Mouse (Mus musculus) kidney, embryonic 15.5 days (tissue): ENCODE measurements at regions not wholly inside any gene's neighbourhood (a gene's known extent, or its start where the extent isn't known, plus 50 kb on each side); places are given as distances from the start of the nearest gene placed in this dataset.

ENCODE experiments used
- ATAC-seq: fragments of 200-750 bp; cut with Nextera tagmentation; replicated peaks from 2 replicates; pipeline ENCODE4 v1.8.0; 2017; ENCODE audit warnings: moderate TSS enrichment; ENCODE audit not compliant: low FRiP score
- H3K27ac ChIP-seq: fragments of 300-500 bp; sonication (generic); 2 replicates; pipeline ENCODE4 v1.5.1; 2015; ENCODE audit warnings: mild to moderate bottlenecking, inconsistent platforms
- H3K27me3 ChIP-seq: fragments of 300-500 bp; sonication (generic); 2 replicates; pipeline ENCODE4 v1.6.1; 2015; ENCODE audit warnings: inconsistent platforms
- H3K36me3 ChIP-seq: fragments of 300-500 bp; sonication (generic); 2 replicates; pipeline ENCODE4 v1.6.1; 2015; ENCODE audit warnings: inconsistent platforms
- H3K4me1 ChIP-seq: fragments of 300-500 bp; sonication (generic); 2 replicates; pipeline ENCODE4 v1.6.1; 2015; ENCODE audit warnings: inconsistent platforms
- H3K4me2 ChIP-seq: fragments of 300-500 bp; sonication (generic); 2 replicates; pipeline ENCODE4 v1.6.1; 2015; ENCODE audit warnings: moderate library complexity, mild to moderate bottlenecking, inconsistent platforms
- H3K4me3 ChIP-seq: fragments of 300-500 bp; sonication (generic); replicated peaks from 2 replicates; pipeline ENCODE4 v1.5.1; 2015; ENCODE audit warnings: mild to moderate bottlenecking, inconsistent platforms
- H3K9ac ChIP-seq: fragments of 300-500 bp; sonication (generic); 2 replicates; pipeline ENCODE4 v1.6.1; 2015; ENCODE audit warnings: mild to moderate bottlenecking, inconsistent platforms
- H3K9me3 ChIP-seq: fragments of 300-500 bp; sonication (generic); replicated peaks from 2 replicates; pipeline ENCODE4 v1.6.1; 2016; ENCODE audit warnings: inconsistent platforms
- WGBS: fragments of 180-500 bp; shearing (Covaris S2); methylation state at CpG from one replicate; pipeline ENCODE4 v1.1.7; 2015; ENCODE audit warnings: mixed read lengths; 5-methylcytosine and 5-hydroxymethylcytosine counted together

DNA sequence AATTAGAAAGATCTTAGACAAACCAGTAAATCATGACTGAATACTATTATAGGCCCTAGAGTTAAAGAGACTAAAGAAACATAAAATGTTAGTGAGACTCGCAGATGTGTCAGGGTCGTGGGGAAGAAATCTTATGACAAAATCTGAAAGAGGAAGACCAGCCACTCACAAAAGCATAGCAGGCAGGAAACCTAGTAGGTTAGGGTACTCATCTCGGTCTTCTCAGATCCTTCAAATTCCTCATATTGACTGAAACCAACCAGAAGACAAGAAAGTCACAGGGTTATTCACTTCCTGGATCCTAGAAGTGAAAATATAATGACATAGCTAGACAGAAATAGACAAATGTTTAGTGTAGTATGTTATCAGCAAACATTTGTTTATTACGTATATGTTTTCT, 387.5 kb downstream of the Cenpc1 start:
- Histone ChIP-seq H3K9me3 (no peaks in the 10 kb centered on the region), H3K4me1 (no peaks in the 10 kb centered on the region), H3K36me3 (no peaks in the 10 kb centered on the region), H3K4me3 (no peak overlapping the region), H3K27me3 (no peaks in the 10 kb centered on the region), H3K27ac (no peak overlapping the region), H3K4me2 (no peak overlapping the region), H3K9ac (no peak overlapping the region)
- WGBS = 80% methylated on average over 4 of the region's 4 CpGs
- no peak for ATAC-seq

DNA sequence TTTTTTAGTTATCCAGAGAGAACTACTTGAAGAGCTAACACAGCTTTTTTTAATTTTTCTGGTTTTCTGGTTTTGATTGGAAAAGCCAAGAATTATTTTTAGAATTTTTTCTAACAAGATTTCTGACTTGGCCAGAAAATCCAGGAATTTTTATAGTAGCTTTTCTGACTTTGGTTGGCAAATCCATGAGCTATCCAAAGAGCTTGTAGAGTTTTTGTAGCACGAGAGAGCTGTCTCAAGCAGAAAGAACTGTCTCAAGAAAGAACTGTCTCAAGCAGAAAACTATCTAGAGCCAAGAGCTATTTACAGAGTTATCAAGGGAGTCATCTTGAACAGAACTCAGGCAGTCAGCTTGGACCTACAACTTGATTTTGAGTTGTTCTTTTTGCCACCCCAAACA, 394.3 kb downstream of the Cenpc1 start:
- Histone ChIP-seq H3K27ac (no peak overlapping the region), H3K9me3 (no peaks in the 10 kb centered on the region), H3K4me3 (no peak overlapping the region), H3K4me1 (no peaks in the 10 kb centered on the region), H3K27me3 (no peaks in the 10 kb centered on the region), H3K4me2 (no peak overlapping the region), H3K36me3 (no peaks in the 10 kb centered on the region), H3K9ac (no peak overlapping the region)
- 87% methylated on average over 1 of the region's 1 CpGs for WGBS
- ATAC-seq = no peak

DNA sequence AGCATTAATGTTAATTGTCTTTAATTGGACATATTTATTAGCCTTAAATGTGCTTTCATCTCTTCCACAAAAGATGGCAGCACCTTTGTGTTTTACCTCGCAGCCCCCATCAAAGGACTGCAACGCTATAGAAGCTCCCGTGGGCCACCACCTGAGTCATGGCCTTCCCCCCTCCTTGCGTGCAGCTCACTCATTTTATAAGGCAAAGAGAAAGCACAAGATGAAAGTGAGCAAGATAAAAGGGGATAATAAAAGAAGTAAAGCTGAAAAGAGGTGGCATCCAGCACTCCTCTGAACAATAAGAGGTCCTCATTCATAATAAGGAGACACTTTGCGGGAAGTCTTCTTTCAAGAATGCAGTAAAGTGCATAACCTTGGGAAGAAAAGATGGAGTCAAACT, 403.9 kb downstream of the Cenpc1 start:
- no peak for ATAC-seq
- H3K27ac ChIP-seq = no peak overlapping the region
- no peaks in the 10 kb centered on the region for H3K4me1 ChIP-seq
- H3K4me3 ChIP-seq = no peak overlapping the region
- WGBS = 45% methylated on average over 5 of the region's 5 CpGs
- H3K9me3 ChIP-seq = no peaks in the 10 kb centered on the region
- H3K4me2 ChIP-seq = no peak overlapping the region
- H3K36me3 ChIP-seq = no peaks in the 10 kb centered on the region
- no peaks in the 10 kb centered on the region for H3K27me3 ChIP-seq
- H3K9ac ChIP-seq = no peak overlapping the region

DNA sequence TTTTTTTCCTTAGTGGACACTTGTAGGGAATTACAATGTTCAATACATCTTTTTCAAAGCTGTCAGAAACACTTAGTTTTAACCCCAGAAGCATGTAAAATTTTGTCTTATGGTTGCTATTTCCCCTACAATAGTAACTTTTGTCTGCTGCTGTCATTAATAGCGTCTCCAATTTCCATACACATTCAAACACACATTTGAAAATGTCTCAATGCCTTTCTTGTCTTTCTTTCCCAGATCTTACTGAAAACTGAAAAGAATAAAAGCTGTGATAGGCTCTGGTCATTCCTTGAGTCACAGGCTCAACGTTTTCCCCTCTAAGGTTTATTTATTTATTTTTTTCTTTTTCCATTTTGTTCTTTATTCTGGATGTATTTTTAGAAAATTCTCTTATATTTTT, 444.3 kb downstream of the Cenpc1 start:
- no peak for ATAC-seq
- Histone ChIP-seq H3K4me2 (no peak overlapping the region), H3K27ac (no peak overlapping the region), H3K9me3 (no peaks in the 10 kb centered on the region), H3K36me3 (no peaks in the 10 kb centered on the region), H3K9ac (no peak overlapping the region), H3K4me1 (no peaks in the 10 kb centered on the region), H3K27me3 (no peaks in the 10 kb centered on the region), H3K4me3 (no peak overlapping the region)
- 78% methylated on average over 2 of the region's 2 CpGs for WGBS

DNA sequence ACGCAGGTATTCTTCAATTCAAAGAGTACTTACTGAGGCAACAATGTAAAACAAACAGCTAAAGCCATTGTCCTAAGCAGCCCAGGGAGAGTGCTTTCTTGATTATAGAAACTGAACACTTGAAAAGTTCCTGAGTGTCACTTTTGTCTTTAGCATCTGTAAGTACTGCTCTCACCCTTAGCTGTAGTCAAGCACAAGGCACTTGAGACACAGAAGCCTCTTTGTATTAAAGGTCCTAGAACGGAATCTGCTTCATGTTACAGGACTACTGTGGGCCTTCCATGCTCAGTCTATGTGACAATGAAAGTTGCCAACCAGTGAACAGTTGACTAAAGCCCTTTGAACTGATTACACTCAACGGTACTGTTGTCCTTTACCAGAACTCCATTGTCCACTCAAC, 450.6 kb downstream of the Cenpc1 start:
- Histone ChIP-seq H3K4me3 (no peak overlapping the region), H3K9me3 (no peaks in the 10 kb centered on the region), H3K27ac (no peak overlapping the region), H3K9ac (no peak overlapping the region), H3K4me1 (no peaks in the 10 kb centered on the region), H3K4me2 (no peak overlapping the region), H3K36me3 (no peaks in the 10 kb centered on the region), H3K27me3 (no peaks in the 10 kb centered on the region)
- 83% methylated on average over 3 of the region's 3 CpGs for WGBS
- no peak for ATAC-seq

DNA sequence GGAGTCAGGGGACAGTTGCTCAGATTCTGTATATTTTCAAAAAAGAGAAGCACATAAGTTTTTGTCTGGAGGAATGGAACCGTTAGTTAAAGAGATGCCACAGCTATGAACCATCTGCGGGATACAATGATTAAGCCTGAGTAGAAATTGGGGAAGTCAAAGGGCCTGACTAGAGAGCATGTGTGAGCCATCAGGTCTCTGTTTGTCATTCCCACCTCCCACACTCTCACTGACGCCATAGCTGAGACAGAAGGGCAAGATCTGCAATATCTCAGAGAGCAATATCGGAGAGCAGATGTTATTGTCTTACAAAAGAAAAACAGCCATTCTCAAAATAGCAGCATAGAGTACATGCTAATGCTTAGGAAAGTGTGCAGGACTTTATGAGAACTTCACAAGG, 452.8 kb downstream of the Cenpc1 start:
- H3K4me2 ChIP-seq = no peak overlapping the region
- ATAC-seq = no peak
- H3K36me3 ChIP-seq = no peaks in the 10 kb centered on the region
- H3K4me1 ChIP-seq = no peaks in the 10 kb centered on the region
- WGBS = 49% methylated on average over 4 of the region's 4 CpGs
- H3K4me3 ChIP-seq = no peak overlapping the region
- H3K27ac ChIP-seq = no peak overlapping the region
- no peak overlapping the region for H3K9ac ChIP-seq
- no peaks in the 10 kb centered on the region for H3K9me3 ChIP-seq
- H3K27me3 ChIP-seq = no peaks in the 10 kb centered on the region

DNA sequence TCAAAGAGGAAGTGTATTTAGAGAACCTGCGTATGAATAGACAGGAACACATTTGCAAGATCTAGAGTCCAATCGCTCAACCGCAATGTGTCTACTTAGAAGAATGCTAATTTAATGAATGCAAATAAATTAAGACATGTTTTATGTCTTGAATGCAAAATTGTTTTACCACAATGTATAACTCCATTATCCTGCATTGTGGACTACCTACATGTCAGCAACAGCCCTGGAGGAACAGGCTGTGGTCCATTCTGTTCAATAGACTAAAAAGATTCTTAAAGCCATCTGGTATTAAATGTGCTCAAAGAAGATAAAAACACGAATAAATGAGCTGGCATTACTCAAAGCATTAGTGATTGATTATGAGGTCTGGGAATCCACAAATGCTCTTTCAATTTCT, 456.3 kb downstream of the Cenpc1 start:
- 81% methylated on average over 4 of the region's 4 CpGs for WGBS
- no peak for ATAC-seq
- H3K9me3 ChIP-seq = no peaks in the 10 kb centered on the region

DNA sequence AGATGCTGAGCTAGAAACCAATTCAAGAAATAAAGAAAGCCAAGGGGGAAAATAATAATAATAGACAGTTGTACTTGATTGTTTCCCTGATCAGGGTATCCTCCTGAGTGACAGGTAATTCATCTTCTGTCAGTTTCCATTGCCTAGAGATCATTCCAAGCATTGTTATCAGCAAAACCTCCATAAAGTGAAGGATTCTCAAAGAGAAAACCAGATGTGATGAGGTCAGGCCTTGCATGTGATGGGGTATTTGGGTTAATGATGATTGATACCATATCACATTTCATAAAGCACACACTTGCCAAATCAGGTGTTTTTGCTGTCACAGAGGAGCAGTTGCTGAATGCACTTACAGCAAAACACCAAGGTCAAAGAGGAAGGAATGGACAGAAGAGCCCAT, 467.2 kb downstream of the Cenpc1 start:
- H3K9me3 ChIP-seq = no peaks in the 10 kb centered on the region
- no peak overlapping the region for H3K9ac ChIP-seq
- no peaks in the 10 kb centered on the region for H3K36me3 ChIP-seq
- no peaks in the 10 kb centered on the region for H3K27me3 ChIP-seq
- H3K4me1 ChIP-seq = no peaks in the 10 kb centered on the region
- no peak overlapping the region for H3K4me2 ChIP-seq
- H3K27ac ChIP-seq = no peak overlapping the region
- no peak overlapping the region for H3K4me3 ChIP-seq
- ATAC-seq = no peak

More for the DNA sequence above, 456.3 kb downstream of the Cenpc1 start:
- no peaks in the 10 kb centered on the region for H3K4me1 ChIP-seq
- no peak overlapping the region for H3K27ac ChIP-seq
- H3K4me2 ChIP-seq = no peak overlapping the region
- no peak overlapping the region for H3K9ac ChIP-seq
- no peaks in the 10 kb centered on the region for H3K36me3 ChIP-seq
- no peak overlapping the region for H3K4me3 ChIP-seq
- no peaks in the 10 kb centered on the region for H3K27me3 ChIP-seq

DNA sequence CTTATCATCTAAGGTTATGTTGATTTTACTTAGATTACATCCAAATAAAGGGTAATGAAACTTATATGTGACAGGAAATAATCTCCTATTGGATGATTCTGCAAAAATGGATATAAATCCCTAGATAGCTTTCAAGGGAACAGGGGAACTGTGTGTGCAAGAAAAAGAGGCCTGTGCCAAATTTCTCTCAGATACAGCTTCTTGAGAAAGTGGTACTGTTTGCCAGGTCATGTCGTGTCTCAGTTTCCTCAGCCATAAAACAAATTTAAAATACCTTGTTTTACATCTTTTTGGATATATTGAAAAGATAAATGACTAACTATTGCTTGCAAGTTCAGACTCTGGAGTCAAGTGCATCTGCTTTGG, 470.3 kb downstream of the Cenpc1 start:
- ATAC-seq = no peak
- Histone ChIP-seq H3K4me1 (no peaks in the 10 kb centered on the region), H3K27me3 (no peaks in the 10 kb centered on the region), H3K27ac (no peak overlapping the region), H3K9me3 (no peaks in the 10 kb centered on the region), H3K4me3 (no peak overlapping the region), H3K4me2 (no peak overlapping the region), H3K36me3 (no peaks in the 10 kb centered on the region), H3K9ac (no peak overlapping the region)
- 46% methylated on average over 1 of the region's 1 CpGs for WGBS

DNA sequence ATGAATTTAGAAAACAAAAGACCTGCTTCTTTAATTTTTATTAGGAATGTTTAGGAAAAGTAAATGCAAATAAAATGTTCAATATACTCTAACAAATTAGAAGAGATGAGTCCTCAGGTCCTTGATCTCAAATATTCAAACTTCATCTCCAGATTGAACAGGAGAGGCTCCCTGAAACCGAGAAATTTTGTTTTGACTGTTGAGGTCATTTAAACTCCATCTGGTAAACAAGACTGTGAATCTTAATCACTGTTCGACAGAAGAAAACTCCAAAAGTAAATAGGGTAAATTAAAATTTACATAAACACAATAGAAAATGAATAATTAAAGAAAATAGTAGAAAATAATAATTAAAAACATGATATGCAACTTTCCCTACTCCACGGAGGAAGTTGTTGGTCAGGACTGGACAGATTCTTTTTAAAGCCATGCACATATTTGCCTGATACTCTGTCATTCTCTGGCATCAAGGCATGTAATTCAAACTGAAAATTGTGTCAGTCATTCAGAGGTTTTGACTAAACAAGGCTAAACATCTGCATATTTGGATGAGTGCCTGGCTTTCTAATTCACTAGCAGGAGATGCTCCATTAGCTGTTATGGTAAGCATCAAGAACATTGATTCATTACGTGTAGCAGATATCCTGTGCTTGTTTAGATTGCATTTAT, 470.8 kb downstream of the Cenpc1 start:
- Histone ChIP-seq H3K4me1 (no peaks in the 10 kb centered on the region), H3K9ac (no peak overlapping the region), H3K27ac (no peak overlapping the region), H3K9me3 (no peaks in the 10 kb centered on the region), H3K36me3 (no peaks in the 10 kb centered on the region), H3K27me3 (no peaks in the 10 kb centered on the region), H3K4me2 (no peak overlapping the region), H3K4me3 (no peak overlapping the region)
- 81% methylated on average over 4 of the region's 4 CpGs for WGBS
- no peak for ATAC-seq

DNA sequence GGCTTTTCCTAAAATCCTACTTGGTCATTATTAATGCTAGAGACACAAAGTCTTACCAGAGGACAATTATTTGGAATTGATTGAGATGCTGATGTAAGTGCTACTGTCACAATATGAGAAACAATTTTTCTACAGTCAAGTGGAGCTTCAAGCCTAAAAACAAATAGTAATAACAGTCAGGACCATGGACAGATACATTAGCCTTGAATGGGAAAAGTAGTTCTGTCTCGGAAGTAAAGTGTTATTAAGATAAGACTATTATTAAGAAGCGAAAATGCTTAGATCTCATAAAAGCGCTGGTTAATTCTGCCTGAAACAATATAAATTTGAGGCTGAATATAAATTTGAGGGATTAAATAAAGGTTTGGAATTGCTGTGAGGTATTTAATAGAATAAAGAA, 473.1 kb downstream of the Cenpc1 start:
- no peaks in the 10 kb centered on the region for H3K27me3 ChIP-seq
- 68% methylated on average over 3 of the region's 3 CpGs for WGBS
- no peak overlapping the region for H3K27ac ChIP-seq

DNA sequence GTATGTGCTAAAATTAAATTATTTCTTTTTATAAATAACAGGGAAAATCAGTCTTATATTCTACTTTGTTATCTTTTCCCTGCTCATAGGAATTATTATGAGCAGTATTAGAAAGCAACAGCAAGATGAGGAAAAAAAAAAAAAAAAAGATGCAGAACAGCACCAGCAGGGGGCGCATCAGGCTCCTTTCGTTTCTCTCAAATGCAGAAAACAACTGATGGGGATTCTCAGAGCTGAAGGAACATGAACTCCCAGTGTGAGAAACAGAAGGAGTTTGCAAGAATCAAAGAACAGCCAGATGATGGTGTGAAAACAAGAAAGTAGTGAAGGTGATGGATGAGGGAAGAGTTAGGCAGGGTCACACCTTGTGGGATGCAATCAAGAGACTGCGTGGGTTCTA, 478.7 kb downstream of the Cenpc1 start:
- 25% methylated on average over 3 of the region's 3 CpGs for WGBS
- H3K36me3 ChIP-seq = no peaks in the 10 kb centered on the region
- no peak overlapping the region for H3K27ac ChIP-seq

More for the DNA sequence above, 473.1 kb downstream of the Cenpc1 start:
- H3K9ac ChIP-seq = no peak overlapping the region
- no peaks in the 10 kb centered on the region for H3K4me1 ChIP-seq
- H3K4me3 ChIP-seq = no peak overlapping the region
- H3K4me2 ChIP-seq = no peak overlapping the region
- no peak for ATAC-seq
- H3K9me3 ChIP-seq = no peaks in the 10 kb centered on the region
- H3K36me3 ChIP-seq = no peaks in the 10 kb centered on the region

DNA sequence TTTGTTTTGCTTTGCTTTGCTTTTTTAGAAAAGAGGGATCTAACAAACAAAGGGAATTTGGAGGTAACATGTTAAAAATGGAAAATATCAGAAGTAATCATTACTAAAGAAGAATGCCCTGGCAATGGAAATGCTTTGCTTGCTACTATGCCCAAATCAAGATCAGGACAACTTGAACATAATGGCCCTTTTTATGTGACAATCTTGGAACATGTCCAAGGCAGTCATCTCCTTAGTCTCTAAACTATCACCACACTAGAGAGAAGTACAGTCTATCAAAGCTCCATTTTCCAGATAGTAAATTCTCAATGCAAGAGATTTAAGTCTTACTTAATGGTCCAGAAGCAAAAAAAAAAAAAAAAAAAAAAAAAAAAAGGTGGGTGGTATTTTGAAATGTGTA, 492.9 kb downstream of the Cenpc1 start:
- H3K4me3 ChIP-seq = no peak overlapping the region
- H3K9ac ChIP-seq = no peak overlapping the region
- no peaks in the 10 kb centered on the region for H3K4me1 ChIP-seq
- H3K4me2 ChIP-seq = no peak overlapping the region
- ATAC-seq = no peak
- H3K27ac ChIP-seq = no peak overlapping the region
- H3K36me3 ChIP-seq = no peaks in the 10 kb centered on the region
- no peaks in the 10 kb centered on the region for H3K27me3 ChIP-seq
- H3K9me3 ChIP-seq = no peaks in the 10 kb centered on the region

More for the DNA sequence above, 478.7 kb downstream of the Cenpc1 start:
- H3K4me1 ChIP-seq = no peaks in the 10 kb centered on the region
- no peak overlapping the region for H3K4me3 ChIP-seq
- H3K27me3 ChIP-seq = no peaks in the 10 kb centered on the region
- H3K4me2 ChIP-seq = no peak overlapping the region
- H3K9ac ChIP-seq = no peak overlapping the region
- H3K9me3 ChIP-seq = no peaks in the 10 kb centered on the region
- no peak for ATAC-seq
